ENCODE assay signal across 19 mouse cellular contexts in the genomic region with DNA sequence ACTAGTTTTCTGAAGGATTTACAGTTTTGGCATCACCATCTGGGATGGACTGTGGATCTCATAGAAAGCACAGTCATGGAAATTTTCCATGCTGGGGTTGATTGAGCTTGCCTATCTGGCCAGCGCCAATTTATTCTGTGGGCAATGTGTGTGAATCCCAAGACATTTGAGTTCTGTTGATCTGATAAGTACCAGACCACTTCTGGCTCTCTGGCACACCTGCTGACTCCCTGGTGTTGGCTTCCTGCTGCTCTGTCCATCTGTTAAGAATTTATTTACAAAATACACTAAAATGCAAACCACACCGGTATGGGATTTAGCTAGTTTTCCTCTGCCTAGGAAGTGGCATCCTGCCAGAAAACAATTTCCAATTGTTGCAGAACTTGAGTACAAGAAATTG.
DNase-seq lines count a peak whose midpoint lies in the region; ATAC-seq and TF ChIP-seq lines count a peak whose summit lies in the region.
"Had no signal": no experiment of that assay in that cellular context is flagged by ENCODE, and none has a peak within 500 bp of the region (broad histone marks: within the 10 kb centered on the region; RNA-seq: fewer than 3 reads in every experiment).

No protein-coding gene starts in this region.

- H3K27me3 ChIP-seq in forebrain, embryonic 14.5 days (replicated peaks; ENCODE audit: control insufficient read depth, insufficient read depth, low read length) = no peaks in the 10 kb centered on the region
- no peaks in the 10 kb centered on the region for H3K27me3 ChIP-seq in forebrain, postnatal 0 days (ENCODE audit: insufficient read depth, low read length)
- no peaks in the 10 kb centered on the region for H3K27me3 ChIP-seq in midbrain, embryonic 13.5 days
- no peaks in the 10 kb centered on the region for H3K27me3 ChIP-seq in midbrain, embryonic 11.5 days (ENCODE audit: control insufficient read depth, insufficient read depth, low read length)
- H3K27me3 ChIP-seq in limb, embryonic 14.5 days (ENCODE audit: control insufficient read depth, insufficient read depth, low read length) = no peaks in the 10 kb centered on the region
- H3K27me3 ChIP-seq: neural tube, embryonic 12.5 days; Patski had no signal

- DNase-seq in forebrain, embryonic 14.5 days (ENCODE audit: low spot score) = peak; percentile 7
- no peak for DNase-seq in forebrain, postnatal 0 days
- DNase-seq in midbrain, embryonic 11.5 days (ENCODE audit: low spot score, missing footprints) = no peak
- peak; percentile 15 to 57 for DNase-seq in cerebellum, postnatal 14 days
- DNase-seq in limb, embryonic 14.5 days (ENCODE audit: low spot score) = peak; percentile 30
- DNase-seq: B cell, adult 2 months; embryo, embryonic 11 days; gastrocnemius, postnatal 10 days; kidney, adult 2 months; kidney, postnatal 25 days; lung, adult 2 months; spleen, adult 18-20 months; thymus, adult 2 months had no signal

- WGBS in forebrain, embryonic 14.5 days = 73% methylated on average over 2 of the region's 2 CpGs
- 66% methylated on average over 2 of the region's 2 CpGs for WGBS in forebrain, postnatal 0 days
- 80% methylated on average over 2 of the region's 2 CpGs for WGBS in midbrain, embryonic 13.5 days
- WGBS in midbrain, embryonic 11.5 days = 80% methylated on average over 2 of the region's 2 CpGs
- 40% methylated on average over 2 of the region's 2 CpGs for WGBS in limb, embryonic 14.5 days

- no peak overlapping the region for H3K4me3 ChIP-seq in forebrain, embryonic 14.5 days (ENCODE audit: low read depth, low read length)
- H3K4me3 ChIP-seq in forebrain, postnatal 0 days (ENCODE audit: low read depth, low read length) = no peak overlapping the region
- no peak overlapping the region for H3K4me3 ChIP-seq in midbrain, embryonic 13.5 days (replicated peaks)
- no peak overlapping the region for H3K4me3 ChIP-seq in midbrain, embryonic 11.5 days (ENCODE audit: low read depth, low read length)
- no peak overlapping the region for H3K4me3 ChIP-seq in limb, embryonic 14.5 days (replicated peaks; ENCODE audit: low read length)
- H3K4me3 ChIP-seq: neural tube, embryonic 12.5 days had no signal

- H3K27ac ChIP-seq in forebrain, embryonic 14.5 days (ENCODE audit: low read depth, low read length) = no peak overlapping the region
- no peak overlapping the region for H3K27ac ChIP-seq in forebrain, postnatal 0 days (ENCODE audit: low read depth, low read length)
- H3K27ac ChIP-seq in midbrain, embryonic 13.5 days = no peak overlapping the region
- H3K27ac ChIP-seq in midbrain, embryonic 11.5 days (ENCODE audit: low read depth, low read length) = no peak overlapping the region
- H3K27ac ChIP-seq in limb, embryonic 14.5 days (replicated peaks; ENCODE audit: low read depth, low read length) = no peak overlapping the region
- H3K27ac ChIP-seq: macrophage; neural tube, embryonic 12.5 days had no signal

- no peak for TF ChIP-seq CTCF in forebrain, postnatal 0 days (IDR thresholded peaks at IDR 0.05; ENCODE audit: low read depth)

- no peak overlapping the region for H3K4me2 ChIP-seq in forebrain, embryonic 14.5 days (ENCODE audit: low read length)
- H3K4me2 ChIP-seq in forebrain, postnatal 0 days (ENCODE audit: low read depth) = no peak overlapping the region
- H3K4me2 ChIP-seq in midbrain, embryonic 13.5 days (replicated peaks) = no peak overlapping the region
- H3K4me2 ChIP-seq in midbrain, embryonic 11.5 days = no peak overlapping the region
- H3K4me2 ChIP-seq in limb, embryonic 14.5 days (replicated peaks; ENCODE audit: low read depth, low read length, severe bottlenecking) = no peak overlapping the region
- H3K4me2 ChIP-seq: liver, embryonic 11.5 days; neural tube, embryonic 12.5 days had no signal

- no peak for TF ChIP-seq POLR2A in limb, embryonic 14.5 days (IDR thresholded peaks at IDR 0.05; ENCODE audit: borderline replicate concordance, extremely low read depth, insufficient read depth, insufficient read length)

- no peak for ATAC-seq in forebrain, embryonic 14.5 days
- no peak for ATAC-seq in forebrain, postnatal 0 days
- 0 out of 2 replicates have a peak, but pooled peaks have one; percentile 37 for ATAC-seq in midbrain, embryonic 13.5 days
- no peak for ATAC-seq in midbrain, embryonic 11.5 days (ENCODE audit: low FRiP score)
- peak; percentile 44; the same call in 1 of the 2 replicates for ATAC-seq in limb, embryonic 14.5 days (ENCODE audit: low FRiP score, low read depth)
- ATAC-seq in megakaryocyte progenitor cell, adult 5-6 weeks (replicated peaks; ENCODE audit: poor library complexity) = no peak
- ATAC-seq: Patski had no signal

- no peaks in the 10 kb centered on the region for H3K36me3 ChIP-seq in forebrain, embryonic 14.5 days (ENCODE audit: control insufficient read depth, insufficient read depth, low read length)
- H3K36me3 ChIP-seq in forebrain, postnatal 0 days (ENCODE audit: insufficient read depth) = no peaks in the 10 kb centered on the region
- H3K36me3 ChIP-seq in midbrain, embryonic 13.5 days = no peaks in the 10 kb centered on the region
- H3K36me3 ChIP-seq in midbrain, embryonic 11.5 days (ENCODE audit: control insufficient read depth, insufficient read depth, low read length) = no peaks in the 10 kb centered on the region
- no peaks in the 10 kb centered on the region for H3K36me3 ChIP-seq in limb, embryonic 14.5 days (ENCODE audit: control insufficient read depth, insufficient read depth, low read length)
- H3K36me3 ChIP-seq: neural tube, embryonic 12.5 days had no signal

- no peaks in the 10 kb centered on the region for H3K9me3 ChIP-seq in forebrain, embryonic 14.5 days (replicated peaks; ENCODE audit: control insufficient read depth, low read length)
- no peaks in the 10 kb centered on the region for H3K9me3 ChIP-seq in forebrain, postnatal 0 days (ENCODE audit: low read length)
- H3K9me3 ChIP-seq in midbrain, embryonic 13.5 days = no peaks in the 10 kb centered on the region
- no peaks in the 10 kb centered on the region for H3K9me3 ChIP-seq in midbrain, embryonic 11.5 days (ENCODE audit: control insufficient read depth, low read length)
- no peaks in the 10 kb centered on the region for H3K9me3 ChIP-seq in limb, embryonic 14.5 days (ENCODE audit: control insufficient read depth, low read length)
- H3K9me3 ChIP-seq: neural tube, embryonic 12.5 days had no signal

- no peak overlapping the region for H3K9ac ChIP-seq in forebrain, embryonic 14.5 days (ENCODE audit: low read length)
- no peak overlapping the region for H3K9ac ChIP-seq in forebrain, postnatal 0 days
- no peak overlapping the region for H3K9ac ChIP-seq in midbrain, embryonic 13.5 days (replicated peaks)
- H3K9ac ChIP-seq in midbrain, embryonic 11.5 days (ENCODE audit: low read length) = no peak overlapping the region
- H3K9ac ChIP-seq in limb, embryonic 14.5 days (ENCODE audit: low read depth, low read length, severe bottlenecking) = no peak overlapping the region
- H3K9ac ChIP-seq: neural tube, embryonic 12.5 days had no signal

- no peaks in the 10 kb centered on the region for H3K4me1 ChIP-seq in forebrain, embryonic 14.5 days (ENCODE audit: control insufficient read depth, insufficient read depth, low read length)
- H3K4me1 ChIP-seq in forebrain, postnatal 0 days (ENCODE audit: insufficient read depth) = no peaks in the 10 kb centered on the region
- H3K4me1 ChIP-seq in midbrain, embryonic 13.5 days (replicated peaks) = no peaks in the 10 kb centered on the region
- no peaks in the 10 kb centered on the region for H3K4me1 ChIP-seq in midbrain, embryonic 11.5 days (ENCODE audit: control insufficient read depth, insufficient read depth, low read length)
- H3K4me1 ChIP-seq in limb, embryonic 14.5 days (ENCODE audit: control insufficient read depth, insufficient read depth, low read length) = no peaks in the 10 kb centered on the region
- H3K4me1 ChIP-seq: neural tube, embryonic 12.5 days had no signal

Comparison
In these comparisons a context has a peak if more than half of its experiments do, and no peak if none do; other contexts are left out.
1. ATAC-seq: peak in midbrain, embryonic 13.5 days (single experiment) and limb, embryonic 14.5 days (single experiment); none in forebrain, embryonic 14.5 days (single experiment), forebrain, postnatal 0 days (single experiment), midbrain, embryonic 11.5 days (single experiment) and megakaryocyte progenitor cell, adult 5-6 weeks (single experiment).
2. DNase-seq: peak in forebrain, embryonic 14.5 days (single experiment), cerebellum, postnatal 14 days (2 of 2) and limb, embryonic 14.5 days (single experiment); none in forebrain, postnatal 0 days (single experiment) and midbrain, embryonic 11.5 days (single experiment).